Mouse (Mus musculus): ENCODE measurements around the gene Olfr93. TPM values are rescaled to one million over a fixed set of nuclear protein-coding genes. Genes with fewer than 3 reads are reported as not detected.

Olfr93 gene
- polyA plus RNA-seq (2021; fragmentation: Nextera tagmentation) = not detected in 2 replicates
- long read RNA-seq, experiment 1 = 0 reads
- long read RNA-seq, experiment 2 = 0 reads

GRCm38 (mm10) chr17:37161394-37161793 is at the start of gene Olfr93:
TSS of gene Olfr93 (minus strand) at chr17:37161494.

DNA sequence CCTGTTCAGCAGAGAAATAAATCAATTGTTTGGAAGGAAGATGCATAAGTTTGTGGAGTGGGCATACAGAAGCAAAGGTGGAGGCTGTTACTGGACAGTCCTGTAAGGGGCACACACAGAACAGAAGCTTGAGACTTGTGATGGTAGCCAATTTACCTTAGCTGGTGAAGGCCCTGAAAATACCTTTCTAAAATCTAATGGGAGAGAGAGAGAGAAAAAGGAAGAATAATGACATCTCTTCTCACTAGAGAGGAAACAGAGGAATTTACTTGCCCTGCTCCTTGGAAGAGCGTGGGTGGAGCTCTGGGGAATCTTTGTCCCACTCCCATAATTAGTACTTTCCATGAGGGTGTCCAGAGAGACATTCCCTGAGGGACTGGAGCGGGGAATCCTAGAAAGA is 39.6 kb upstream of the Olfr93 start, which contains the start of gene Olfr94:
Olfr94 (minus strand) TSS at position 101 of the 400 bp plus-strand sequence.

DNA sequence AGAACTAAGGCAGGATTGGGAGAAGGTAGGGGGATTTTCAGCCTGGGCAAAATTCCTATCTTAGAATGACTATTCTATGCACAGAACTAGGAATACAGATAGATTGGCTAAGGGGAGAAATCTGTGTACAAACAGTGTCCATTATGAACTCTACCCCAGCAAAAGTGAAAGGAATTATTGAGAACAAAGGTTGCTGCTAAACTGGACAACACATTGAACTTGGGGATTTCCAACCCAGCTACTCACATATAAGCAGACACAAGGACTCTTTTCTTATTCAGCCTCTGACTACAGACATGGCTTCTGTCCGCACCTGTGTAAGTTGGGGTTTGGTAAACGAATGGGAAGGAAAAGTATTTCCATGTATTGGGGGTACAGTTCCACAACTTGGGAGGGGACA is 32.4 kb upstream of the Olfr93 start, which contains the start of gene Ubd:
Ubd (plus strand) TSS at position 237 of the 400 bp plus-strand sequence.

DNA sequence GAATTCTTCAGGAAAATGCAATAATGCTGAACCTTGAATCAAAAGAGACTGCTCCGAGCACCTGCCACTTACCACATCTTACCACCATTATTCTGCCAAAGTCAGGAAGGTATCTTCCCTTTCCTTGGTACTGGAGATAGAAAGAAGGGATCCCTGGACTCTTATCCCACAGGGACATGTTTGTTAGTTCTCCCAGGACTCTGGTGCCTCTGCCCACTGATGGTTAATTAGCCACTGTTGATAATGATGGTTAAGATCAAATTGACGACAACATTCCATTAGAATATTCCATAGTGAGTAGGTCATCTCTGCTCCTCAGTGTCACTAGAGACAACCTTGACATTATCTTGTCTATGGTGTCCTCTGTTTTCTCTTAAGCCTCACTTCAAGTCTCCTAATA is 41.3 kb downstream of the Olfr93 start, which contains the start of gene Olfr92:
Olfr92 (minus strand) TSS at position 101 of the 400 bp plus-strand sequence.

DNA sequence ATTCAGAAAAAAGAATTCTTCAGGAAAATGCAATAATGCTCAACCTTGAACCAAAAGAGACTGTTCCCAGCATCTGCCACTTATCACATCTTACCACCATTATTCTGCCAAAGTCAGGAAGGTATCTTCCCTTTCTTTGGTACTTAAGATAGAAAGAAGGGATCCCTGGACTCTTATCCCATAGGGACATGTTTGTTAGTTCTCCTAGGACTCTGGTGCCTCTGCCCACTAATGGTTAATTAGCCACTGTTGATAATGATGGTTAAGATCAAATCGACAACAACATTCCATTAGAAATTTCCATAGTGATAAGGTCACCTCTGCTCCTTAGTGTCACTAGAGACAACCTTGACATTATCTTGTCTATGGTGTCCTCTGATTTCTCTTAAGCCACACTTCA is 63.1 kb downstream of the Olfr93 start, which contains the start of gene Olfr91:
Olfr91 (minus strand) TSS at position 101 of the 400 bp plus-strand sequence.

Other genes with a start within 250 kb of the Olfr93 start
- gene Rnf39, start 218.6 kb downstream of the Olfr93 start, polyA plus RNA-seq (2021; fragmentation: Nextera tagmentation) = 6.4 and 8.9 TPM in 2 replicates
- gene Ppp1r11, start 209.8 kb downstream of the Olfr93 start, polyA plus RNA-seq (2021; fragmentation: Nextera tagmentation) = 228 and 260 TPM in 2 replicates
- gene Znrd1, start 202.9 kb downstream of the Olfr93 start, polyA plus RNA-seq (2021; fragmentation: Nextera tagmentation) = 74.8 and 82.8 TPM in 2 replicates
- gene Znrd1as, start 202.9 kb downstream of the Olfr93 start, polyA plus RNA-seq (2021; fragmentation: Nextera tagmentation) = 5.4 and 6.6 TPM in 2 replicates
- 0.32 and 0.35 TPM in 2 replicates for gene 2410137M14Rik, start 180.3 kb downstream of the Olfr93 start, polyA plus RNA-seq (2021; fragmentation: Nextera tagmentation)
- gene H2-M5, start 172.0 kb downstream of the Olfr93 start, polyA plus RNA-seq (2021; fragmentation: Nextera tagmentation) = 0.13 and 0.44 TPM in 2 replicates
- gene Zfp57, start 160.3 kb downstream of the Olfr93 start, polyA plus RNA-seq (2021; fragmentation: Nextera tagmentation) = 1.6 and 1.9 TPM in 2 replicates
- gene Mog, start 138.1 kb downstream of the Olfr93 start, polyA plus RNA-seq (2021; fragmentation: Nextera tagmentation) = 88.6 and 118 TPM in 2 replicates
- gene Gabbr1, start 115.5 kb downstream of the Olfr93 start, polyA plus RNA-seq (2021; fragmentation: Nextera tagmentation) = 57.4 and 138 TPM in 2 replicates
- not detected in 2 replicates for gene Olfr90, start 73.0 kb downstream of the Olfr93 start, polyA plus RNA-seq (2021; fragmentation: Nextera tagmentation)
- gene Olfr91, start 63.2 kb downstream of the Olfr93 start, polyA plus RNA-seq (2021; fragmentation: Nextera tagmentation) = not detected in 2 replicates
- gene Olfr92, start 41.4 kb downstream of the Olfr93 start, polyA plus RNA-seq (2021; fragmentation: Nextera tagmentation) = not detected in 2 replicates
- not detected in 2 replicates for gene Ubd, start 32.4 kb upstream of the Olfr93 start, polyA plus RNA-seq (2021; fragmentation: Nextera tagmentation)
- not detected in 2 replicates for gene Olfr94, start 39.5 kb upstream of the Olfr93 start, polyA plus RNA-seq (2021; fragmentation: Nextera tagmentation)
- not detected in 2 replicates for gene Olfr95, start 51.6 kb upstream of the Olfr93 start, polyA plus RNA-seq (2021; fragmentation: Nextera tagmentation)
- gene Olfr96, start 58.7 kb upstream of the Olfr93 start, polyA plus RNA-seq (2021; fragmentation: Nextera tagmentation) = not detected in 2 replicates
- not detected in 2 replicates for gene Olfr97, start 75.8 kb upstream of the Olfr93 start, polyA plus RNA-seq (2021; fragmentation: Nextera tagmentation)
- not detected in 2 replicates for gene Olfr98, start 102.3 kb upstream of the Olfr93 start, polyA plus RNA-seq (2021; fragmentation: Nextera tagmentation)
- gene H2-M3, start 108.7 kb upstream of the Olfr93 start, polyA plus RNA-seq (2021; fragmentation: Nextera tagmentation) = 4.9 and 5.0 TPM in 2 replicates
- gene Olfr99, start 122.0 kb upstream of the Olfr93 start, polyA plus RNA-seq (2021; fragmentation: Nextera tagmentation) = not detected in 2 replicates
- not detected in 2 replicates for gene Olfr101, start 142.8 kb upstream of the Olfr93 start, polyA plus RNA-seq (2021; fragmentation: Nextera tagmentation)
- not detected in 2 replicates for gene Olfr102, start 155.6 kb upstream of the Olfr93 start, polyA plus RNA-seq (2021; fragmentation: Nextera tagmentation)
- not detected in 2 replicates for gene Olfr103, start 178.2 kb upstream of the Olfr93 start, polyA plus RNA-seq (2021; fragmentation: Nextera tagmentation)
- gene Olfr104-ps, start 198.1 kb upstream of the Olfr93 start, polyA plus RNA-seq (2021; fragmentation: Nextera tagmentation) = not detected in 2 replicates
- gene Olfr105-ps, start 217.5 kb upstream of the Olfr93 start, polyA plus RNA-seq (2021; fragmentation: Nextera tagmentation) = not detected in 2 replicates
- not detected in 2 replicates for gene Olfr106-ps, start 228.9 kb upstream of the Olfr93 start, polyA plus RNA-seq (2021; fragmentation: Nextera tagmentation)
- gene Olfr107, start 237.7 kb upstream of the Olfr93 start, polyA plus RNA-seq (2021; fragmentation: Nextera tagmentation) = not detected in 2 replicates